Mouse (Mus musculus) hindbrain, embryonic 10.5 days (tissue): ENCODE data around the gene Dpm2. TPM values are rescaled to one million over a fixed set of nuclear protein-coding genes. Genes with fewer than 3 reads are reported as not detected.

Experiments used
- DNase-seq: peaks from one replicate; pipeline ENCODE4 v3.0.0-alpha.2; 2017; ENCODE audit warnings: low spot score
- H3K27ac ChIP-seq: fragments of 300-500 bp; sonication (generic); 2 replicates; pipeline ENCODE4 v1.5.1; 2016; ENCODE audit warnings: mild to moderate bottlenecking, moderate library complexity
- H3K27me3 ChIP-seq: fragments of 300-500 bp; sonication (generic); 2 replicates; pipeline ENCODE4 v1.6.1; 2016; ENCODE audit warnings: mild to moderate bottlenecking; ENCODE audit not compliant: poor library complexity, insufficient read depth, severe bottlenecking
- H3K36me3 ChIP-seq: fragments of 300-500 bp; sonication (generic); 2 replicates; pipeline ENCODE4 v1.6.1; 2016; ENCODE audit warnings: mild to moderate bottlenecking, moderate library complexity
- H3K4me1 ChIP-seq: fragments of 300-500 bp; sonication (generic); replicated peaks from 2 replicates; pipeline ENCODE4 v1.6.1; 2016; ENCODE audit warnings: mild to moderate bottlenecking
- H3K4me3 ChIP-seq: fragments of 300-500 bp; sonication (generic); 2 replicates; pipeline ENCODE4 v1.5.1; 2016; ENCODE audit warnings: mild to moderate bottlenecking, moderate library complexity
- H3K9me3 ChIP-seq: fragments of 300-500 bp; sonication (generic); 2 replicates; pipeline ENCODE4 v1.6.1; 2016; ENCODE audit warnings: mild to moderate bottlenecking, moderate library complexity
- WGBS: fragments of 180-500 bp; shearing (Covaris S2); methylation state at CpG from one replicate; pipeline ENCODE4 v1.1.7; 2016; 5-methylcytosine and 5-hydroxymethylcytosine counted together
- polyA plus RNA-seq: library from polyadenylated mRNA; unstranded; fragments of >200 nt; fragmentation: Nextera tagmentation; extraction: Ambion mirVana; gene quantifications from 2 replicates; pipeline ENCODE4 v1.2.1, GENCODE M21; 2016

Dpm2 gene
- polyA plus RNA-seq, 1 experiment from 2014 or later = 131 TPM

GRCm38 (mm10) chr2:32597248-32597647 lies 26.6 kb downstream of the Dpm2 start:
- Histone ChIP-seq H3K36me3 (peaks cover 21% of the 10 kb centered on the region), H3K27me3 (no peaks in the 10 kb centered on the region), H3K4me3 (no peak overlapping the region), H3K4me1 (peaks cover 12% of the 10 kb centered on the region), H3K27ac (0 out of 2 replicates have a peak overlapping the region, but pooled peaks have one; percentile 13), H3K9me3 (no peaks in the 10 kb centered on the region)
- no peak for DNase-seq
- 88% methylated on average over 5 of the region's 5 CpGs for WGBS

- Histone ChIP-seq H3K4me3 (no peak overlapping the region), H3K27ac (0 out of 2 replicates have a peak overlapping the region, but pooled peaks have one; percentile 13), H3K4me1 (peaks cover 16% of the 10 kb centered on the region), H3K9me3 (no peaks in the 10 kb centered on the region), H3K36me3 (peaks cover 21% of the 10 kb centered on the region), H3K27me3 (no peaks in the 10 kb centered on the region)
- whole genome bisulfite sequencing = 92% methylated on average over 5 of the region's 5 CpGs
- no peak for DNase-seq
These were observed 27.0 kb downstream of the Dpm2 start for GRCm38 (mm10) chr2:32597699-32598098.

- H3K36me3 ChIP-seq = peaks cover 21% of the 10 kb centered on the region
- H3K27ac ChIP-seq = no peak overlapping the region
- no peaks in the 10 kb centered on the region for H3K9me3 ChIP-seq
- H3K27me3 ChIP-seq = no peaks in the 10 kb centered on the region
- WGBS = 88% methylated on average over 8 of the region's 8 CpGs
- peaks cover 17% of the 10 kb centered on the region for H3K4me1 ChIP-seq
- no peak for DNase-seq
- H3K4me3 ChIP-seq = no peak overlapping the region
These were observed 27.8 kb downstream of the Dpm2 start for GRCm38 (mm10) chr2:32598506-32598905.

- no peak within 1 kb of the TSS for H3K27ac ChIP-seq
- DNase-seq = no peak
- H3K9me3 ChIP-seq = no peaks in the 10 kb centered on the region
- H3K4me1 ChIP-seq = peaks cover 17% of the 10 kb centered on the region
- no peak within 1 kb of the TSS for H3K4me3 ChIP-seq
- no peaks in the 10 kb centered on the region for H3K27me3 ChIP-seq
- whole genome bisulfite sequencing = 96% methylated on average over 3 of the region's 3 CpGs
- H3K36me3 ChIP-seq = peaks cover 15% of the 10 kb centered on the region
These were observed 28.8 kb downstream of the Dpm2 start, which contains the start of gene St6galnac6 for GRCm38 (mm10) chr2:32599409-32599808. TSS of gene St6galnac6 (plus strand) at chr2:32599709.

GRCm38 (mm10) chr2:32601417-32602065 lies 30.9 kb downstream of the Dpm2 start:
- Histone ChIP-seq H3K27ac (peak overlapping the region; percentile 29; the same call in 1 of the 2 replicates), H3K27me3 (no peaks in the 10 kb centered on the region), H3K4me1 (peaks cover 19% of the 10 kb centered on the region), H3K9me3 (no peaks in the 10 kb centered on the region), H3K4me3 (no peak overlapping the region), H3K36me3 (peaks cover 9% of the 10 kb centered on the region; the same call in 1 of the 2 replicates)
- 46% methylated on average over 8 of the region's 8 CpGs for WGBS
- DNase-seq = no peak

- WGBS = under 1% methylated on average over 11 of the region's 11 CpGs
- Histone ChIP-seq H3K4me1 (peaks cover 30% of the 10 kb centered on the region), H3K27ac (peak overlapping the region; percentile 76), H3K36me3 (peaks cover 3% of the 10 kb centered on the region; the same call in 1 of the 2 replicates), H3K4me3 (peak overlapping the region; percentile 47), H3K27me3 (peaks cover 2% of the 10 kb centered on the region; the same call in 1 of the 2 replicates), H3K9me3 (no peaks in the 10 kb centered on the region)
- DNase-seq = peak; percentile 90
These were observed 32.0 kb downstream of the Dpm2 start for GRCm38 (mm10) chr2:32602600-32603054.

GRCm38 (mm10) chr2:32604631-32605030 lies 34.0 kb downstream of the Dpm2 start:
- Histone ChIP-seq H3K27ac (no peak overlapping the region), H3K36me3 (no peaks in the 10 kb centered on the region), H3K27me3 (peaks cover 11% of the 10 kb centered on the region; the same call in 1 of the 2 replicates), H3K9me3 (no peaks in the 10 kb centered on the region), H3K4me1 (peaks cover 48% of the 10 kb centered on the region), H3K4me3 (no peak overlapping the region)
- WGBS = 50% methylated on average over 10 of the region's 10 CpGs
- no peak for DNase-seq

GRCm38 (mm10) chr2:32606161-32607142 lies 35.8 kb downstream of the Dpm2 start:
- Histone ChIP-seq H3K36me3 (no peaks in the 10 kb centered on the region), H3K27me3 (peaks cover 11% of the 10 kb centered on the region; the same call in 1 of the 2 replicates), H3K9me3 (no peaks in the 10 kb centered on the region), H3K4me3 (peak overlapping the region; percentile 81), H3K27ac (peak overlapping the region; percentile 90), H3K4me1 (peaks cover 58% of the 10 kb centered on the region)
- DNase-seq = peak; percentile 82
- 10% methylated on average over 55 of the region's 55 CpGs for WGBS

- Histone ChIP-seq H3K4me1 (peaks cover 56% of the 10 kb centered on the region), H3K27me3 (peaks cover 11% of the 10 kb centered on the region; the same call in 1 of the 2 replicates), H3K9me3 (no peaks in the 10 kb centered on the region), H3K36me3 (peaks cover 4% of the 10 kb centered on the region), H3K27ac (peak overlapping the region; percentile 90), H3K4me3 (peak overlapping the region; percentile 81)
- 6% methylated on average over 34 of the region's 34 CpGs for WGBS
- DNase-seq = peak; percentile 67
These were observed 36.7 kb downstream of the Dpm2 start for GRCm38 (mm10) chr2:32607262-32607947.

GRCm38 (mm10) chr2:32608141-32608777 lies 37.6 kb downstream of the Dpm2 start:
- Histone ChIP-seq H3K4me3 (peak overlapping the region; percentile 81), H3K4me1 (peaks cover 52% of the 10 kb centered on the region), H3K36me3 (peaks cover 11% of the 10 kb centered on the region), H3K9me3 (no peaks in the 10 kb centered on the region), H3K27me3 (peaks cover 11% of the 10 kb centered on the region; the same call in 1 of the 2 replicates), H3K27ac (peak overlapping the region; percentile 59)
- peak; percentile 70 for DNase-seq
- WGBS = 7% methylated on average over 25 of the region's 25 CpGs

GRCm38 (mm10) chr2:32608778-32609435 lies 38.2 kb downstream of the Dpm2 start:
- peak overlapping the region; percentile 81 for H3K4me3 ChIP-seq
- H3K9me3 ChIP-seq = no peaks in the 10 kb centered on the region
- peaks cover 14% of the 10 kb centered on the region for H3K36me3 ChIP-seq
- DNase-seq = no peak
- 33% methylated on average over 18 of the region's 18 CpGs for WGBS
- peak overlapping the region; percentile 59 for H3K27ac ChIP-seq
- H3K27me3 ChIP-seq = peaks cover 11% of the 10 kb centered on the region; the same call in 1 of the 2 replicates
- H3K4me1 ChIP-seq = peaks cover 52% of the 10 kb centered on the region
